ENCODE assay signal across 7 mouse cellular contexts in genomic region chr9:61360727-61361631, GRCm38 (mm10). TPM values are rescaled to one million over a fixed set of nuclear protein-coding genes. Genes with fewer than 3 reads are reported as not detected.
A peak's percentile ranks its signal among the peaks of the same experiment; 100 is the strongest.
DNase-seq lines count a peak whose midpoint lies in the region; ATAC-seq and TF ChIP-seq lines count a peak whose summit lies in the region.

No protein-coding gene starts in this region.

- TF ChIP-seq POLR2A in ES-Bruce4 (IDR thresholded peaks at IDR 0.05; ENCODE audit: insufficient read depth, low read length) = no peak

- peak; percentile 57 for DNase-seq in NIH3T3 (ENCODE audit: low read depth)
- peak; percentile 93 for DNase-seq in limb, embryonic 11.5 days (ENCODE audit: low spot score)
- DNase-seq in layer of hippocampus, adult 8-10 months (ENCODE audit: low spot score in 2 of 2) = no peak
- DNase-seq in gastrocnemius, postnatal 25 days = no peak

- peak overlapping the region; percentile 68 for H3K27ac ChIP-seq in ES-Bruce4 (ENCODE audit: insufficient read depth, low read length)
- H3K27ac ChIP-seq in heart, embryonic 14.5 days (replicated peaks in 1 of 2; ENCODE audit: control insufficient read depth in 1 of 2, insufficient read depth in 1 of 2, low read depth in 2 of 2, low read length in 2 of 2) = peak overlapping the region; percentile 31 to 55; a peak in 3 of 4 replicates
- peak overlapping the region; percentile 76 for H3K27ac ChIP-seq in limb, embryonic 11.5 days (replicated peaks; ENCODE audit: low read depth, low read length)
- peak overlapping the region; percentile 6; the same call in 1 of the 2 replicates for H3K27ac ChIP-seq in neural tube, embryonic 15.5 days (replicated peaks)

- H3K27me3 ChIP-seq in ES-Bruce4 (ENCODE audit: control insufficient read depth, insufficient read depth, low read length, poor library complexity, severe bottlenecking) = no peaks in the 10 kb centered on the region
- peaks cover 96% of the 10 kb centered on the region for H3K27me3 ChIP-seq in heart, embryonic 14.5 days (ENCODE audit: control insufficient read depth, insufficient read depth, low read length)
- H3K27me3 ChIP-seq in limb, embryonic 11.5 days (ENCODE audit: control insufficient read depth, insufficient read depth, low read length) = 0 out of 2 replicates have a peak, but pooled peaks cover 2% of the 10 kb centered on the region
- peaks cover 28% of the 10 kb centered on the region for H3K27me3 ChIP-seq in neural tube, embryonic 15.5 days (replicated peaks)

- H3K36me3 ChIP-seq in ES-Bruce4 (ENCODE audit: control insufficient read depth, insufficient read depth, low read length, poor library complexity, severe bottlenecking) = no peaks in the 10 kb centered on the region
- no peaks in the 10 kb centered on the region for H3K36me3 ChIP-seq in heart, embryonic 14.5 days (ENCODE audit: control insufficient read depth, insufficient read depth, low read length)
- H3K36me3 ChIP-seq in limb, embryonic 11.5 days (ENCODE audit: control insufficient read depth, insufficient read depth, low read length) = no peaks in the 10 kb centered on the region
- no peaks in the 10 kb centered on the region for H3K36me3 ChIP-seq in neural tube, embryonic 15.5 days

- peaks cover 10% of the 10 kb centered on the region; the same call in 1 of the 2 replicates for H3K9me3 ChIP-seq in ES-Bruce4 (replicated peaks; ENCODE audit: control insufficient read depth, insufficient read depth, low read length, poor library complexity, severe bottlenecking)
- peaks cover 18% of the 10 kb centered on the region for H3K9me3 ChIP-seq in heart, embryonic 14.5 days (ENCODE audit: control insufficient read depth, low read length)
- H3K9me3 ChIP-seq in limb, embryonic 11.5 days (ENCODE audit: control insufficient read depth, low read length) = no peaks in the 10 kb centered on the region
- no peaks in the 10 kb centered on the region for H3K9me3 ChIP-seq in neural tube, embryonic 15.5 days (replicated peaks)

- peak; percentile 74; the same call in 1 of the 2 replicates for TF ChIP-seq EP300 in ES-Bruce4 (IDR thresholded peaks at IDR 0.05; ENCODE audit: insufficient read depth, low read depth, low read length)

- H3K4me1 ChIP-seq in ES-Bruce4 (ENCODE audit: control insufficient read depth, insufficient read depth, low read length) = peaks cover 8% of the 10 kb centered on the region
- peaks cover 11 to 15% of the 10 kb centered on the region in 2 experiments for H3K4me1 ChIP-seq in heart, embryonic 14.5 days (ENCODE audit: control insufficient read depth in 2 of 2, insufficient read depth in 2 of 2, low read length in 2 of 2)
- peaks cover 49% of the 10 kb centered on the region for H3K4me1 ChIP-seq in limb, embryonic 11.5 days (ENCODE audit: control insufficient read depth, insufficient read depth, low read length)
- H3K4me1 ChIP-seq in neural tube, embryonic 15.5 days = peaks cover 27% of the 10 kb centered on the region

- 24% methylated on average over 17 of the region's 17 CpGs for WGBS in heart, embryonic 14.5 days
- 23% methylated on average over 17 of the region's 17 CpGs for WGBS in limb, embryonic 11.5 days
- WGBS in neural tube, embryonic 15.5 days = 27% methylated on average over 17 of the region's 17 CpGs

- TF ChIP-seq CTCF in ES-Bruce4 (IDR thresholded peaks at IDR 0.05; ENCODE audit: low read depth, low read length) = no peak

- peak; percentile 76 for ATAC-seq in heart, embryonic 14.5 days (ENCODE audit: insufficient number of reproducible peaks, insufficient read depth, low FRiP score, low read depth)
- ATAC-seq in limb, embryonic 11.5 days (ENCODE audit: insufficient number of reproducible peaks, low FRiP score, low TSS enrichment, low read depth) = peak; percentile 75; the same call in 1 of the 2 replicates
- ATAC-seq in neural tube, embryonic 15.5 days (ENCODE audit: low FRiP score) = peak; percentile 66

- H3K4me3 ChIP-seq in ES-Bruce4 (ENCODE audit: low read depth, low read length) = peak overlapping the region; percentile 54
- no peak overlapping the region for H3K4me3 ChIP-seq in heart, embryonic 14.5 days (ENCODE audit: control insufficient read depth in 1 of 2, insufficient read depth in 1 of 2, low read depth in 1 of 2, low read length in 2 of 2)
- no peak overlapping the region for H3K4me3 ChIP-seq in limb, embryonic 11.5 days (ENCODE audit: low read depth, low read length)
- no peak overlapping the region for H3K4me3 ChIP-seq in neural tube, embryonic 15.5 days (replicated peaks)

- H3K4me2 ChIP-seq in heart, embryonic 14.5 days (ENCODE audit: low read length) = peak overlapping the region; percentile 53
- peak overlapping the region; percentile 31 for H3K4me2 ChIP-seq in limb, embryonic 11.5 days (ENCODE audit: low read depth, severe bottlenecking)
- H3K4me2 ChIP-seq in neural tube, embryonic 15.5 days = 0 out of 2 replicates have a peak overlapping the region, but pooled peaks have one; percentile 11

- H3K9ac ChIP-seq in ES-Bruce4 (ENCODE audit: low read depth, poor library complexity, severe bottlenecking) = no peak overlapping the region
- H3K9ac ChIP-seq in heart, embryonic 14.5 days (ENCODE audit: low read length) = peak overlapping the region; percentile 38; the same call in 1 of the 2 replicates
- no peak overlapping the region for H3K9ac ChIP-seq in limb, embryonic 11.5 days (ENCODE audit: low read length)
- no peak overlapping the region for H3K9ac ChIP-seq in neural tube, embryonic 15.5 days (replicated peaks)

RNA-seq across cellular contexts. Expression of gene Tle3, which starts 11.2 kb away (rescaled TPM):
- 122 and 146 TPM in 2 replicates for polyA plus RNA-seq in ES-Bruce4 (2011; ENCODE audit: insufficient read depth, insufficient read length, low read depth, missing spikeins)
- 5.2 and 6.4 TPM in 2 replicates for polyA plus RNA-seq in heart, embryonic 14.5 days (2014; fragmentation: Nextera tagmentation; extraction: Ambion mirVana)
- 42.8 and 43.4 TPM in 2 replicates for polyA plus RNA-seq in limb, embryonic 11.5 days (2014; fragmentation: Nextera tagmentation; extraction: Ambion mirVana)
- polyA plus RNA-seq in neural tube, embryonic 15.5 days (2015; fragmentation: Nextera tagmentation; extraction: Ambion mirVana) = 20.5 and 24.2 TPM in 2 replicates
- 10 to 100 TPM; 47.8 to 62.3 (median 56.9) TPM for total RNA-seq in layer of hippocampus, adult 8-10 months (2022)
- total RNA-seq in gastrocnemius, postnatal 25 days (2021) = 1 to 10 TPM; 7.9 to 10.0 TPM

Comparison
In these comparisons a context has a peak if more than half of its experiments do, and no peak if none do; other contexts are left out.
1. H3K27ac ChIP-seq: peak in every context shown above with its lines; median percentile 76 in limb, embryonic 11.5 days; 68 in ES-Bruce4; 43 in heart, embryonic 14.5 days; 6 in neural tube, embryonic 15.5 days.
2. DNase-seq: peak in NIH3T3 (single experiment) and limb, embryonic 11.5 days (single experiment); none in layer of hippocampus, adult 8-10 months (0 of 2) and gastrocnemius, postnatal 25 days (single experiment).
3. Peak in every context shown above with its lines, with median percentiles within 50 percentile points of each other: ATAC-seq and H3K4me2 ChIP-seq.